Mouse (Mus musculus): ENCODE measurements around the gene Zglp1. TPM values are rescaled to one million over a fixed set of nuclear protein-coding genes. Genes with fewer than 3 reads are reported as not detected.

The Zglp1 gene
- total and polyA plus RNA-seq, 2 experiments from 2014 or later: 10.7 TPM; not detected in 1

GRCm38 (mm10) chr9:21105760-21106564 is 39.1 kb upstream of the Zglp1 start:
- DNase-seq (ENCODE audit: low spot score) (no peak), ATAC-seq (ENCODE audit: low FRiP score) (no peak)
- H3K9ac ChIP-seq (replicated peaks; ENCODE audit: low read length, poor library complexity, severe bottlenecking): no peak overlapping the region
- H3K27ac ChIP-seq (ENCODE audit: low read depth, low read length): no peak overlapping the region
- 81% methylated on average over 5 of the region's 5 CpGs for WGBS
- H3K27me3 ChIP-seq (ENCODE audit: insufficient read depth, low read length): no peaks in the 10 kb centered on the region
- no peaks in the 10 kb centered on the region for H3K4me1 ChIP-seq (ENCODE audit: insufficient read depth, low read length)
- H3K4me3 ChIP-seq (ENCODE audit: low read depth, low read length): no peak overlapping the region
- H3K4me2 ChIP-seq (ENCODE audit: low read depth, low read length, poor library complexity, severe bottlenecking): no peak overlapping the region
- TF ChIP-seq CTCF (IDR thresholded peaks at IDR 0.05): no peak
- H3K36me3 ChIP-seq (ENCODE audit: insufficient read depth, low read length): peaks cover 9% of the 10 kb centered on the region
- no peaks in the 10 kb centered on the region for H3K9me3 ChIP-seq (ENCODE audit: low read length)

- Histone ChIP-seq H3K4me1 (ENCODE audit: insufficient read depth, low read length) (no peaks in the 10 kb centered on the region), H3K27me3 (ENCODE audit: insufficient read depth, low read length) (no peaks in the 10 kb centered on the region), H3K4me2 (ENCODE audit: low read depth, low read length, poor library complexity, severe bottlenecking) (no peak overlapping the region), H3K4me3 (ENCODE audit: low read depth, low read length) (no peak overlapping the region), H3K9me3 (ENCODE audit: low read length) (no peaks in the 10 kb centered on the region), H3K27ac (ENCODE audit: low read depth, low read length) (no peak overlapping the region), H3K9ac (replicated peaks; ENCODE audit: low read length, poor library complexity, severe bottlenecking) (no peak overlapping the region), H3K36me3 (ENCODE audit: insufficient read depth, low read length) (peaks cover 7% of the 10 kb centered on the region)
- 84% methylated on average over 6 of the region's 6 CpGs for WGBS
- no peak for TF ChIP-seq CTCF (IDR thresholded peaks at IDR 0.05)
- DNase-seq (ENCODE audit: low spot score) (no peak), ATAC-seq (ENCODE audit: low FRiP score) (no peak)
These were observed 37.9 kb upstream of the Zglp1 start for GRCm38 (mm10) chr9:21104814-21105213.

DNA sequence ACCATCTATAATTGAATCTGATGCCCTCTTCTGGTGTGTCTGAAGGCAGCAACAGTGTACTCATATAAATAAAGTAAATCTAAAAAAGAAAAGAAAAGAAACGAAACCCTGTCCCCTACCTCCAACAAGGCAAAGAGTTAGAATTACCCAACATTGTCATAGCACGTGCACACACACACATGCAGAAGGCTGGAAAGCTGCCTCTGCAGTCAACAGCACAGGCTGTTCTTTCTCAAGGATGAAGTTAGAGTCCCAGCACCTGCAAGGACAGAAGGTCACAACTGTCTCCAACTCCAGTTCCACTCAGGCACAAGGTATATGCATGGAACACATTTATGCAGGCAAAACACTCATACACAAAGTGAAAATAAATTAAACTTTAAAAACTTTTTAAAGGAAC is 35.2 kb upstream of the Zglp1 start:
- H3K4me2 ChIP-seq (ENCODE audit: low read depth, low read length, poor library complexity, severe bottlenecking): no peak overlapping the region
- H3K4me3 ChIP-seq (ENCODE audit: low read depth, low read length): no peak overlapping the region
- H3K9me3 ChIP-seq (ENCODE audit: low read length): no peaks in the 10 kb centered on the region
- no peaks in the 10 kb centered on the region for H3K4me1 ChIP-seq (ENCODE audit: insufficient read depth, low read length)
- H3K27me3 ChIP-seq (ENCODE audit: insufficient read depth, low read length): no peaks in the 10 kb centered on the region
- no peak for DNase-seq (ENCODE audit: low spot score)
- H3K9ac ChIP-seq (replicated peaks; ENCODE audit: low read length, poor library complexity, severe bottlenecking): no peak overlapping the region
- no peak overlapping the region for H3K27ac ChIP-seq (ENCODE audit: low read depth, low read length)
- H3K36me3 ChIP-seq (ENCODE audit: insufficient read depth, low read length): no peaks in the 10 kb centered on the region
- WGBS: 97% methylated on average over 2 of the region's 2 CpGs
- TF ChIP-seq CTCF (IDR thresholded peaks at IDR 0.05): no peak
- no peak for ATAC-seq (ENCODE audit: low FRiP score)

GRCm38 (mm10) chr9:21100447-21101161 is 33.7 kb upstream of the Zglp1 start:
- no peak for TF ChIP-seq CTCF (IDR thresholded peaks at IDR 0.05)
- Histone ChIP-seq H3K4me2 (ENCODE audit: low read depth, low read length, poor library complexity, severe bottlenecking) (no peak overlapping the region), H3K27me3 (ENCODE audit: insufficient read depth, low read length) (no peaks in the 10 kb centered on the region), H3K9ac (replicated peaks; ENCODE audit: low read length, poor library complexity, severe bottlenecking) (no peak overlapping the region), H3K9me3 (ENCODE audit: low read length) (no peaks in the 10 kb centered on the region), H3K4me3 (ENCODE audit: low read depth, low read length) (no peak overlapping the region), H3K27ac (ENCODE audit: low read depth, low read length) (no peak overlapping the region), H3K4me1 (ENCODE audit: insufficient read depth, low read length) (no peaks in the 10 kb centered on the region), H3K36me3 (ENCODE audit: insufficient read depth, low read length) (no peaks in the 10 kb centered on the region)
- DNase-seq (ENCODE audit: low spot score): no peak
- 29% methylated on average over 15 of the region's 15 CpGs for WGBS
- ATAC-seq (ENCODE audit: low FRiP score): no peak

DNA sequence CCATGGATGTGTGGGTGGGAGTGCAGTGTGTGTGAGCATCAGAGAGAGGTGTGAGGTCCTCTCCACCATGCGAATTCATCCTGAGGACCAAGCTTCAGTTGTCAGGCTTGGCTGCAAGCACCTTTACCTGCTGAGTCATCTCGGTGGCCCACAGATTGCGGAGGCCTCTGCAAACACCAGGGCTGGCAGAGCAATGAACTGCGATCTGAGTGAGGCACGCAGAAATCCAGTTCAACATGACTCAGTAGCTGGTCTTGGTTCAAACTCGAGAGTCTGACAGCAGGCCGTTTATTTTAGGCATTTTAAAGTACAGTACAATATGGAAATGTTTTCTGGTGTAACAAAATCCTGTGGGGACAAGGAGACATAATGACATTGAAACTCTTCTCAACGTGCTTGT is 30.9 kb upstream of the Zglp1 start:
- Histone ChIP-seq H3K4me1 (ENCODE audit: insufficient read depth, low read length) (no peaks in the 10 kb centered on the region), H3K36me3 (ENCODE audit: insufficient read depth, low read length) (no peaks in the 10 kb centered on the region), H3K27me3 (ENCODE audit: insufficient read depth, low read length) (no peaks in the 10 kb centered on the region), H3K27ac (ENCODE audit: low read depth, low read length) (no peak overlapping the region), H3K4me3 (ENCODE audit: low read depth, low read length) (no peak overlapping the region), H3K4me2 (ENCODE audit: low read depth, low read length, poor library complexity, severe bottlenecking) (no peak overlapping the region), H3K9ac (replicated peaks; ENCODE audit: low read length, poor library complexity, severe bottlenecking) (no peak overlapping the region), H3K9me3 (ENCODE audit: low read length) (no peaks in the 10 kb centered on the region)
- 93% methylated on average over 8 of the region's 8 CpGs for WGBS
- ATAC-seq (ENCODE audit: low FRiP score) (no peak), DNase-seq (ENCODE audit: low spot score) (no peak)
- no peak for TF ChIP-seq CTCF (IDR thresholded peaks at IDR 0.05)

- no peak overlapping the region for H3K9ac ChIP-seq (replicated peaks; ENCODE audit: low read length, poor library complexity, severe bottlenecking)
- no peak overlapping the region for H3K27ac ChIP-seq (ENCODE audit: low read depth, low read length)
- no peak overlapping the region for H3K4me2 ChIP-seq (ENCODE audit: low read depth, low read length, poor library complexity, severe bottlenecking)
- no peak overlapping the region for H3K4me3 ChIP-seq (ENCODE audit: low read depth, low read length)
- DNase-seq (ENCODE audit: low spot score) (no peak), ATAC-seq (ENCODE audit: low FRiP score) (no peak)
- H3K27me3 ChIP-seq (ENCODE audit: insufficient read depth, low read length): no peaks in the 10 kb centered on the region
- no peaks in the 10 kb centered on the region for H3K36me3 ChIP-seq (ENCODE audit: insufficient read depth, low read length)
- TF ChIP-seq CTCF (IDR thresholded peaks at IDR 0.05): no peak
- H3K9me3 ChIP-seq (ENCODE audit: low read length): no peaks in the 10 kb centered on the region
- 48% methylated on average over 4 of the region's 4 CpGs for WGBS
- peaks cover under 1% of the 10 kb centered on the region; the same call in 1 of the 2 replicates for H3K4me1 ChIP-seq (ENCODE audit: insufficient read depth, low read length)
These were observed 29.1 kb upstream of the Zglp1 start for GRCm38 (mm10) chr9:21095958-21096357.
